Mouse (Mus musculus) natural killer cell, adult 2 months (primary cell): ENCODE data around the gene Pde2a.

Source experiments
- DNase-seq, 2 experiments: peaks; one replicate each; pipeline ENCODE4 v3.0.0; 2022; ENCODE audit warnings: low spot score in 2 of 2

The Pde2a gene

DNA sequence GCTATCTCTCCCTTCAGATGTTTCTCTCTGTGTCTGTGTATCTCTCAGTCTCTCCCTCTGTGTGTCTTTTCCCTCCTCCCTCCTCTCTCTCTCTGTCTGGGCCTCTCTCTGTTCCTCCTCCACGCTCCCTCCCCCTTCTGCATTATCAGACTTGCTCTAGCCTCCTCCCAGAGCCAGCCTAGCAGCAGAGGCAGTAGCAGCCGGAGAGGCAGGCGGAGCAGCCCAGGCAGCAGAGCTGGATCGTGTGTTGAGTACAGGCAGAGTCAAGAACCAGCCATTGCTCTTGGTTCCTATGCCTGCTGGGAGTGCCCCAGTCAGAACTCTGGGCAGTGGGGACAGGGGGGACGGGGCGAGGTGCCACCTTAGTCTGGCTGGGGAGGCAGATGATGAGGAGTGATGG lies at the start of gene Pde2a:
Pde2a (plus strand) TSS at position 163 of the 400 bp plus-strand sequence.
- DNase-seq = no peak

DNA sequence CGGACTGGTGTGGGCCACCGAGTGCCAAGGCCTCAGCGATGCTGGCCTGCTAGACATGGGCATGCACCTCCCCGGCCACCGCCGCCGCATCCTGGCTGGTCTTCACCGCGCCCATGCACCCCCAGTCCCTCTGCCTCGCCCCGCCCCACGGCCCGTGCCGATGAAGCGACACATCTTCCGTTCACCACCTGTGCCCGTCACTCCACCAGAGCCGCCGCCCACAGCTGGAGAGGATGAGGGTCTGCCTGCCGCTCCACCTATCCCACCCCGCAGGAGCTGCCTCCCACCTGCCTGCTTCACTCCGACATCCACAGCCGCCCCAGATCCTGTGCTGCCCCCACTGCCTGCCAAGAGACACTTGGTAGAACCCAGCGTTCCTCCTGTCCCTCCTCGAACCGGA lies 48.4 kb upstream of the Pde2a start:
- DNase-seq = no peak

DNA sequence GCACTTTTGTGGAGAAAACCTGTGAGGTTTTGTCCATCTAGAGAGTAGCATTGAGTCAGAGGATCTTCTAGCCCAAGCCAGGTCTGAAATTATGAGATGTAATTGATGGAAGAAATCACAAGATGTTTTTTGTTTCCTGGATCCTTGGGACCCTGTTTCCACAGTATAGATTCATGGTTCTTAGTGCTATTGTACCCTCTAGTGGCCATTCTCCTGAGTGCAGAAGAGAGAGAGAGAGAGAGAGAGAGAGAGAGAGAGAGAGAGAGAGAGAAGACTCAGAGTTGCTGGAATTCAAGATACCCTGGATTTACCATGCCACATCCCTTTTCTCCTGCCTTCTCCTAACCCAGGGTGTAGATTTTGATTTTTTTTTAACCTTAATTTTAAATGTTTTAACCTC lies 47.3 kb upstream of the Pde2a start:
- DNase-seq = peak; percentile 40 to 44

DNA sequence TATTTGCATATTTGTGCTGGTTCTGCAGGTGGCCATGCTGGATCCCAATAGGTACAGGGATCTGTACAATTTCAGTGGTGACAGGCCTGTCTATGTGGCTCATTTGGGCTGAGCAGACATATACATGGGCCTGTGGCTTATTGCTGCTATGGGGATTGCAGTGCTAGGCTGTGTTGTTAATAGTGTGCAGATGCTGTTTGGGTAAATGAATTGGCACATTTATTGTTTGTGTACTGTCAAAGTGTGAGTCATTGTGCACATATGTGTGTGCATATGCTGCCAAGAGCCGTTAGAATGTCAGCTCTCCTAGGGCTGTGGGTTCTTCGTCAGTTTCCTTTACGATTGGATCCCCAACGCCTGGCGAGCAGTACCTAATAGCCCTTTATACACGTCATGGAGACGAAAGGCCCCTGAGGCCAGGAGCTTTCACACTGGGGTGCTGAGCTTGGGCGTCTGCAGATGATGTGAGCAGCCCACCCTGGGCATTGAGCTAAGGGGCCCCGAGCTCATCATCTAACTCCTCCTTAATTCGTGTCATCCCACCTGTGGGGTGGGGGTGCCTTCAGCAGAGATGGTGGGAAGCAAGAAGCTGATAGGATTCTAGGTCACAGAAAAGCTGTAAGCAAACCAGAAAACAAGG lies 44.7 kb upstream of the Pde2a start:
- no peak for DNase-seq

GRCm38 (mm10) chr7:101377741-101378262 lies 43.7 kb upstream of the Pde2a start:
- DNase-seq = peak; percentile 75 to 90

DNA sequence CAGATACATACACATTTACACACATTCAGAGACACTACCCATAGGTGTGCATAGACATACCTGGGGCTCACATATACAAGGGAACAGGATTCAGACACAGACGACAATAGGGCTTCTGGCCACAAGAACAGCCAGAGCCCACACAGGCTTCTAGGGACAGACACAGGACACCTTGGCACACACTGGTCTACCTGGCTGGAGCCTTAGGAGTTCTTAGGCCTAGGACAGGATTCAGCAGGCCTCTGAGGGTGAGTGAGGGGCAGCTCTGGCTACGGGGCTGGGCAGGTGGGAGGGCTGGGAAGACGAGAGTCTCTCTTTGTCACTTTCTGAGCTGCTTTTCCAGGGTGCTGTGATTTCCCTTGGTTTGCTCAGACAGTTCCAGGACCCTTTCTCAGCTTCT lies 43.2 kb upstream of the Pde2a start:
- no peak for DNase-seq

- DNase-seq = no peak
These were observed 42.6 kb upstream of the Pde2a start for GRCm38 (mm10) chr7:101378796-101379465.

- no peak for DNase-seq
These were observed 41.8 kb upstream of the Pde2a start for GRCm38 (mm10) chr7:101379732-101380131.

GRCm38 (mm10) chr7:101381512-101381911 lies 40.0 kb upstream of the Pde2a start:
- DNase-seq = no peak

GRCm38 (mm10) chr7:101382378-101382777 lies 39.1 kb upstream of the Pde2a start:
- DNase-seq = peak; percentile 45 to 81

- DNase-seq = no peak
These were observed 37.7 kb upstream of the Pde2a start for GRCm38 (mm10) chr7:101383756-101384155.

DNA sequence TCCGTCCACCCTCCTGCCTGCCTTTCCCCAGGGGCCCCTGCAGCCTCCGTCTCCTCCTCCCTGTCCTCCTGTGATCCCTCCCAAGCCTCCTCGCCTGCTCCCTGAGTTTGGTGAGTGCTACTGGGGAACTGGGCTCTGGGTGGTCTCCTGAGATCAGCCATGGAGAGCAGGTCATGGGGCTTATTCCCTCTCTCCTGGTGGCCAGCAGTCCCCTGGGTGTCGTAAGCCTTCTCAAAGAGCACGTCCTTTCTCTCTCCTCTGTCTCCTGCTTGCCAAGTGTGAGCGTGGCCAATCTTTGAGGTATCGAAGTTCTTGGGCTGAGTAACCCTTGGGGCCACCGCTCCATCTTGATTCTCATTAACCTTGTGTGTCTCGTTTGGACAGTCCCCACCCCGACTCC lies 36.6 kb upstream of the Pde2a start:
- DNase-seq = no peak

DNA sequence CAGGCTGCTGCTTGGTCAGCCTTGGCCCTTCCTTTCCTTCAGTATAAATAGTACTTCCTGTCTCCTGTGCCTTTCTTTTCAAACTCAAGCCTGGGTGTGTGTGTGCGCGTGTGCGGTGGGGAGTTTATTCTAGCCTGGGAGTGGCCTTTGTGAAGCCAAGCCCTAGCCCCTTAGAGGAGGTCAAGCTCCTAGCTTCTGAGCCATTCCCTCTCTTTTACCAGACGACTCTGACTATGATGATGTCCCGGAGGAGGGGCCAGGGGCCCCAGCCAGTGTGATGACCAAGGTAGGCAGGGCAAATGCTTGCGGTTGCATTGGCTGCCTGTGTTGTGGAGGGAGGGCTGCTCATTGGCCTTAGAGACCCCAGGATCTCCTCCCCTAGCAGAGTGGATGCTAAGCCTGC lies 36.2 kb upstream of the Pde2a start:
- DNase-seq = no peak

GRCm38 (mm10) chr7:101385866-101386452 lies 35.5 kb upstream of the Pde2a start:
- DNase-seq = no peak

DNA sequence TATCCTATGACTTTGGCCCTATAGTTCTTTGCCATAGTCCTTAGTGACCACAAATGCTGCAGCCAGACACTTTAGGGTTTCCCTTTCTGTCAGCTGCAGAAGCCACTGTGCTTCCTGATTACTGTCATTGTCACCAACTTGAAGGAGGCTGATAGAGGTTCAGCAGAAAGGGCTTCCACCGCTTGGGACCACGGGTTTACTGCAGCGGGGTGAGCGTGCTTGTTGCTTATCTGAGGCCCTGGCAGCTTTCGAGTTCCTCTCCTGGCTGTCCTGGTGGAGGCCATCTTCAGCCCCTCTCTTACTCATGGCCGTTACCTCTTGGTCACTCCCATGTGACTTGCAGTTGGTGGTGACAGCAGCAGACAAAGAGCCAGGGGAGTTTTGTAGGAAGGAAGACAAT lies 32.2 kb upstream of the Pde2a start:
- DNase-seq = no peak

DNA sequence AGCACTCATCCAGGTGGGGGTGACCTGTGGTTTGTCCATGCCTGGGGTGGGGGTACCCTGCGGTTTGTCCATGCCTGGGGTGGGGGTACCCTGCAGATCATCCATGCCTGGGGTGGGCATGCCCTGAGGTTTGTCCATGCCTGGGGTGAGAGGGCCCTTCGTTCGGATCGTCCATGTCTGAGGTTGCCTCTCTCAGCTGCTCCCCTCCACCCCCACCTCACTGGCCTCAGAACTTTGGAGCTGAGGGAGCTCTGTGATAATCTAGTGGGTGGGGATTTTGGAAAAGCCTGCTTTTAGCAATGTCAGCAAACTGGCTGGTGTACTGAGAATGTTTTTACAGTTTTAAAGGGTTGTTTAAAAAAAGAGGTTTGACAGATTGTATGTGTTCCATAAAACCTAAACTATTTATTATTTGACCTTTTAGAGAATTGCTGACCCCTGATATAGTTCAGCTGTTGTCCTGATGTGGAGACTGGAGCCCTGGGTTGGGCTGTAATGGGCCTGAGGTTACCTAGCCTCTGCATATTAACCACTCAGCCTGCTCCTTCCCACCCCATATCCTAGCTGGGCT lies 29.5 kb upstream of the Pde2a start:
- no peak for DNase-seq

DNA sequence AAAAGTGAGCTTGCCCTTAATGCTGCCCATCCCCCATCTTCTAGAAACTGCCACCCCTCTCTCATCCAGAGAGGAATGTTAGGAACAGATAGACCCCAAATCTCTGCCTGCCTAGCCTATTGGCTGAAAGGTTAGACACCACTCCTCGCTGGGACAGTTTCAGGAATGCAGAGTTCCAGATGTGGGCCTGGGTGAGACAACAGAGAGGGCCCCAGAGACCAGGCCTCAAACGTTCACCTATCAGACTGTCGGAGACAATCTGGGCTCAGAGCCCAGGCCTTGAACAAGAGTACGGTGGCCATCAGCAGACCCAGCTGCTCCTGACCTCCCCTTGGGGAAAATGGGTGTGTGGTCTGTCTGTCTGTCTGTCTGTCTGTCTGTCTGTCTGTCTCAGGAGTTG lies 28.5 kb upstream of the Pde2a start:
- DNase-seq = no peak

GRCm38 (mm10) chr7:101393694-101394504 lies 27.6 kb upstream of the Pde2a start:
- DNase-seq = no peak

- no peak for DNase-seq
These were observed 26.9 kb upstream of the Pde2a start for GRCm38 (mm10) chr7:101394569-101394968.

DNA sequence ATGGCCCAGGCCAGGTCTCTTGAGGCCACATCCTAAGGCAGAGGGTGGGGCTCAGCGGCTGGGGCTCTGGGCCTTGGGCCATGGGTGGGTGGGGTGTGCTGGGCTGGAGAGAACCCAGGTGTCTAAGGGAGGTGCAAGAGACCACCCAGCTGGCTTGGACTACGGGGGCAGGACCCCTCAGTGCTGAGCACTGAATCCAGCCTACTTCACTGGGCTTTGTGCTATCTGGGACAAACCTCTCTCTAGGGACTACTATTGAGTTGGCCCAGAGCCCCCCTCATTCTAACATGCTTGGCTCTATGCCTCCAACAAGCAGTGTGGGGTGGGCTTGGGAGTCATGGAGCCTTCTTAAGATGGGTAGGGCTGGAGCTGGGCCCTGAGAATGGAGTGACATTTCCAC lies 26.0 kb upstream of the Pde2a start:
- DNase-seq = no peak

DNA sequence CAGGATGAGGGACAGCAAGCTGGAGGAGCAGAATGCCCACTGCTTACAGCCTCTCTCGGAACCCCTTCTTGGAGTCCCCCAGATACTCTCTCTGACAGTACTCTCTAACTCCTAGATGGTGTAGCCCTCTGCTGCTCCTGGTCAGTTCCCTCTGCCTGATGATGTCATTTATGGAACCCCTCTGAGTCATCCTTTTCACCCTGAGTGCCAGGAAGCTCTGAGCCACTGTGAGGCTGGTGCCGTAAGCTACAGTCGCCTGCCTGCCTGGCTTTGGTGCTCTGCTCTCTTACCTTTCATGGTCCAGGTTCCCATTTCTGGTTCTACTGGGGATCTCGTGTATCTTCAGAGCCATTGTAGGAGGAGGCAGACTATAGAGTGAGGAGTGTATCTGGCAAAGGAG lies 24.3 kb upstream of the Pde2a start:
- no peak for DNase-seq

DNA sequence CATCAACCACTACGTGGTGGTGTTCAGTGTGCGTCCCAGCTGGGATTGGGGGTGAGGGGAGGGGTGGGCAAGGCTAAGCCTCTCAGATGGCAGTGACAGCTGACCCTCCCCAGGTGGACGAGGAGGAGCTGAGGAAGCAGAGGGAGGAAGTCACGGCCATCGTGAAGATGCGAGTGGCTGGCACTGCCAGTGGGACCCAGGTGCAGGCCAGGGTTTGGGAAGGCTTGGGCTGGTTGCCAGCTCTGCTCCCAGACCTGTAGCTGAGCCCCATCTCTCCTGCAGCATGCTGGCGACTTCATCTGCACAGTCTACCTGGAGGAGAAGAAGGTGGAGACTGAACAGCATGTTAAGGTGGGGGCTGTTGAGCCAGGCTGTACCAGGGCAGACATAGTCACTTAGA lies 20.0 kb upstream of the Pde2a start:
- DNase-seq = no peak
